Mouse (Mus musculus): Measurements from ENCODE around the gene Nptn. TPM values are rescaled to one million over a fixed set of nuclear protein-coding genes. Genes with fewer than 3 reads are reported as not detected.

Nptn gene
- total RNA-seq (2014; fragmentation: Nextera tagmentation) (115 and 137 TPM in 2 replicates), total RNA-seq (2017) (99.8 and 121 TPM in 2 replicates)

DNA sequence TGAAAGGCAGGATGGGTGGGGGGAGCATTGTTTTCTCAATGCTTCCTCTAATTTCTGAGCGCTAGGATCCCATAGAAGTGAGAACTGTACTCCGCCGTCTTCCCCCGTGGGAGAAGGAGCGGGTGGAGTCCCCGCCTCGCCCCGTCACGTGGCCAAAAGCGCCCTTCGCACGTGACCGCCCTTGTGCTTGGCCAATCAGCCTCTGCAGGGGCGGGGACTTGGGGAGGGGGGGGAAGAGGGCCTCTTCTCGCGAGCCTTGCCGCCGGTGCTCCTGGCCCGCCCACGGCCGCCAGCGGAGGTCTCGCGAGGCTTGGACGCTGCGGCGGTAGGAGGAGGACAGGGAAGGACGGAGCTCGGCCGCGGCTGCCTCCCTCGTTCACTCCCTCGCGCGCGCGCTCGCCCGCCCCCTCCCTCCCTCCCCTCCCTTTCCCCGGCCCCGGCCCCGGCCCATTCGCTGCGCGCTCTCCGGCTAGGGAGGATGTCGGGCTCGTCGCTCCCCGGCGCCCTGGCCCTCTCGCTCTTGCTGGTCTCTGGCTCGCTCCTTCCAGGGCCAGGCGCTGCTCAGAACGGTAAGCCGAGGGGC, at the start of gene Nptn:
Gene Nptn, plus strand, starts transcription at position 283 of the 583 bp plus-strand sequence.
- peak; percentile 79 for ATAC-seq (replicated peaks; ENCODE audit: poor library complexity, severe bottlenecking)

DNA sequence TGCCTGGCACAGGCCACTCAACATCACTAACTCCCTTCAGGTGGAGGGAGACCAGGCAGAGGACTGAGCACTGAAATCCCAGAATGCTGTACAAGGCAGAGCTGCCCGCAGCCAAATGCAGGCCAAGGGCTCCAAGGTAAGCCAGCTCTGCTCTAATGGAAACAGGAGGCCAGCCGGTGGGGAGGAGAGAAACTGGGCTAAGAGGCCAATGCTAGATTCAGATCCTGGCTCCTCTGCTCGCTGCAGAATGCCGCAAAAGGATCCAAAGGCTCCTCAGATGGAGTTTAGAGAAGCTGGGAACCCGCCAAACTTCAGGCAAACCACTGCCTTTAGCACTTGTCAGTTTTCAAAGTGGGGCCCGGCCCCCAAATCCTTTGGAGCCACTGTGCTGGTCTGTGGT, 48.7 kb upstream of the Nptn start:
- ATAC-seq (replicated peaks; ENCODE audit: poor library complexity, severe bottlenecking) = no peak

DNA sequence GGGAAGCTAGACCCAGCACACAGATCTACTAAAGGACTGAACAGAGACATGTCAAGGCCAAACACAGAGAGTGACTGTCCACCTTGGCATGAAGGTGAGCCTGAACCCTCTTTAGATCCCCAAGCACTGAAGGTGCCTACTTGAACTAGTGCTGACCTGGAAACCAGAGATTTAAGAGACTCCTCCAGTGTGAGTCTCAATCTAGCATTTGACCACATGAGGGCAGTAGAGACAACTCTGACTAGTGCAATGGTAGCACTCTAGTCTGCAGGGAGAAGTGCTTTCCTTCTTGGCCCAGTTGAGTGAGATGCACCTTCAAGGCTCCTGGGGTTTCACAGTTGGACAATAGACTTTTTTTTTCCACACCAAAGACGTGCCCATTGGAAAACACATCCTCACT, 47.3 kb upstream of the Nptn start:
- ATAC-seq (replicated peaks; ENCODE audit: poor library complexity, severe bottlenecking) = peak; percentile 41; the same call in 1 of the 2 replicates

DNA sequence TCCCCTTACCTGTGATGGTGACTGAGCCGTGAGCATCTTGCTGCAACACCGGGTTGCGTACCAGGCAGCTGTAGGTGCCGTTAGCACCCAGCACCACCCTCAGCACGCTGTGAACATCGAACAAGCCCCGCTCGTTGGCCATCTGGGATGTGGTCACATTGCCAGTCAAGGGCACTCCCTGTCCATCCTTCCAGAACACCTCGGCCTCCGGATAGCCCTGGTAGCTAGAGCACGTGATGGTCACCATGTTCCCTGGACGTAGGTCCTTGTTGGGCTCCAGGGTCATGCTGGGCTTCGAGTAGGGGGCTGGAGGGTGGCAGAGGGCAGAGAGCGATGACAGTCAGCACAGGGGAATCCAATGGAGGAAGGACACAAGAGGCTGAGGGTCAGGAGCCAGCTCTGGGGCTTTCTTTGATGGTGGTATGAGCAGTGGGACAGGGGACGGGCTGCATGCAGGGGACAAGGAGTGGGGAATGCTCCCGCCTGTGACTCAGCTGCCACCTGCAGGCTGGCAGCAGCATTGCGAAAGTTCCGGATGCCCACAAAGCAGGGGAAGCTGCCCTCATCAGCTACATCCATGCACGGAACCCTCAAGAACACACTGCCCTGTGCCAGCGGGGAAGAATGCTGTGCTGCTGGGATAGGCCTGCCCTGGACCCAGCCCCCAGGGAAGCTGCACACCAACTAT, 46.4 kb upstream of the Nptn start:
- ATAC-seq (replicated peaks; ENCODE audit: poor library complexity, severe bottlenecking) = peak; percentile 76

DNA sequence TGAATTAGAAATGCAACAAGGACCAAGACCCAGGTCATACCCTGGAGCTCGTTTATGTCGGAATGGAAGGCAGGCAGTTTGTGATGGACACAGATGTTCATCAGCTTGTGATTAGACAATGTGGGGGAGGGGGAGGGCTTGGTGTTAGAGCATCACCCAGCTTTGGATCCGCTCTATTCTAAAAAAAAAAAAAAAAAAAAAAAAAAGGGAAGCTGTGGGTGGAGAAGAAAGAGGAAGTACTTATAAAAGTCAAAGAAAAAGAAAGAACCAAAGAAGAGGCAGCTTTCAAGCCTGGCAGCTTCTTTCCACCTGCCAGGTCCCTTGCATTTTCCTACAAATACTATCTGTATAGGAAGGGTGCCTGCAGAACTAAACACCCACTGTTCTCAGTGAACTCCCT, 44.3 kb upstream of the Nptn start:
- peak; percentile 46 for ATAC-seq (replicated peaks; ENCODE audit: poor library complexity, severe bottlenecking)

DNA sequence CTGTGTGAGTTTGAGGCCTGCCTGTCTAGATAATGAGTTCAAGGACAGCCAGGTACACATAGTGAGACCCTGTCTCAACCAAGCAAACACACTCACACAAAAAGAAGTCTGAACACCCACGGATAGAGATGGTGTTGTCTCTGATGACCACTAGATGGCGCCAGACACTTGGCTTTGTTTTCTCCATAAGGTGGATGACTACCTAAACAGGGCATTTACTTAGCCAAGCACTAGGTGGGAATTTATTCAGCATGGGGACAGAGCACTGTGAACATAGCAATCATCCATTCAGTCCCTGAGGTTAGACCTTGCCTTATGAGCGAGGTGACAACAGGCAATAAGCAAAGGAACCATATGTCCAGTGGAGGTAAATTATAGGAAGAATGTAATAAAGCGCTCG, 42.2 kb upstream of the Nptn start:
- peak; percentile 10; the same call in 1 of the 2 replicates for ATAC-seq (replicated peaks; ENCODE audit: poor library complexity, severe bottlenecking)

DNA sequence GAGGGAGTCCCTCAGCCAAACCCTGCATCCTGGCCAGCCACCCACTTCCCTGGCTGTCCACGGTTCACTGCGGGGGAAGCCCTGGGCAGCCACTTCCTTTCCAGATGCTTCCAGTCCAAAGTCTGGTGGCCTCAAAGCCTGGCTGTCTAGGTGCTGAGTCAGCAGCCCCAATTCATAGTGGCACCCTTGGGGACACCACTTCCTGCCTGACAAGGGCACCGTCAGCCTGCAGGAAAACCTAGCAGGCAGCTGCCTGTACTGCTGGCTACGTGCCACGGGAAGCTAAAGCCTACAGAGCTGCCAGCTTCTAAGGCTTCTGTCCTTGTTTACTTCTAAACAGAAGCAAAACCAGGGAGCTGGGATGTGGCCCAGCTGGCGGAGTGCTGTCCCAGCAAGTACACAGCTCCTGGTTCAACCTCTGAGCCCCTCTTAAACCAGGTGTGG, 40.1 kb upstream of the Nptn start:
- peak; percentile 78 for ATAC-seq (replicated peaks; ENCODE audit: poor library complexity, severe bottlenecking)

DNA sequence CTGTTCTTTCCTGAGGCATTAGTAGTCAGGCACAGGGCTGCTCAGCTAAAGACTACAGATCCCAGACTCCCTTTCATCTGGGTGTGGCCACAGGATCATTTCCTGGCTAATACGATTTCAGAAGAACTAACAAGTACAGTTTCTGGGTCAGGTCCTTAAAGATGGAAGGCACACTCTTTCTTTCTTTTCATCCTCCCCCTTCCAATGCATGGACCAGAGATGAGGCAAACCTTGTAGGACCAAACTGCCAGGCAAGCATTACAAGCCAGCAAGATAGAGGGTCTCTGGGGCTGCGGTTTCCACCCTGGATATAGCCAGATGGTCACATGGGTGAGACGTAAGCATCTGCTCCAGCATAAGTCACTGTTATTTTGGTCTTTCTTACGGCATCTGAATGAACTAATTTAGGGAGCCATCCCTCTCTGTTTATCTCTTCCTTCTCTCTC, 37.1 kb upstream of the Nptn start:
- ATAC-seq (replicated peaks; ENCODE audit: poor library complexity, severe bottlenecking) = no peak

DNA sequence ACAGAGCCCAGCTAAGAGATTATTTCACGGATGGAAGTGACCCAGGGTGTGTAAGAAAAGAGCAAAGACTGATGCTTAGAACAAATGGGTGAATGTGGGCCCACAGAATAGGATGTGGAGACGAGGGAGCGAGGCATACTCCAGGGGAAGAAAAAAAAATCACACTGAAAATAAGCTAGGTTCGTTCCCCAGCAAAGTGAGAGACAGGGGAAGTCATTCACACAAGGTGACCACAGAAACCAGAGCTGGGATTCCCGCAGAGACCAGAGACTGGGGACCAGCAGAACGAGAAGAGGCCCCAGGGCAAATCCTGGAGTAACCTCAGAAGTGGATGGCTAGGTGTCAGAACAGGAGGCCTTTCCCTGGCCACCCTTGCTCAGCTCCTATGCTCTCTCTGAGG, 36.6 kb upstream of the Nptn start:
- ATAC-seq (replicated peaks; ENCODE audit: poor library complexity, severe bottlenecking) = no peak

DNA sequence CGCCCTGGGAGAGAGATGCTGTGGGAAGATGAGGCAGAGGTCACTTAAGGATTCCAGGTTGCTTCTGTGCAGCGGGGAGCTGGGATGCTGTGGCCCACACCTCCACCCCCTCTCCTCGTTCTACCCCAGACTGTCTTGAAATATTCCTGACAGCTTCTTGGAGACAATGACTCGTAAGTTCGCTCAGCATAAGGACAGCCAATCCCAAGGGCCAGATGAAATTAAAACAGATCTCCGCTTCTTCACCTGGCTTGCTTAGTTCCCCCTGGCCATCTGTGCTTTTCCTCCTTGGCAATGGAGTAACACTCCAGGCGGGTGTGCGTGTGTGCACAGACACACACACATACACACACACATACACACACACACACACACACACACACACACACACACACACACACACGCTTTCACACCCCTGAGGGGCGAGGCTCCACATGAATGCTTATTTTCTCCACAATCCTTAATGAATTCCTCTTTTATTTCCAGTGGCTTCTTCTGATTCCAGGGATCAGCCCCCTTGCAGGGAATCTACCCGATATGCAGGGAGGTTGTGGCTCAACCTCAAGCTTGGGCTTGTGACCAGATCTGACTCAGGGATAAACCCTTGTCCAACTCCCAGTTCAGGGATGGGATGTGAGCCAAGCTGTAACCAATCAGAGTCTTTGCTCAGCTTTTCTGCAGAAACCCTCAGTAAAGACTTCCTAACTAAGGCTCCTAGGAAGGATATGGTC, 35.2 kb upstream of the Nptn start:
- no peak for ATAC-seq (replicated peaks; ENCODE audit: poor library complexity, severe bottlenecking)

DNA sequence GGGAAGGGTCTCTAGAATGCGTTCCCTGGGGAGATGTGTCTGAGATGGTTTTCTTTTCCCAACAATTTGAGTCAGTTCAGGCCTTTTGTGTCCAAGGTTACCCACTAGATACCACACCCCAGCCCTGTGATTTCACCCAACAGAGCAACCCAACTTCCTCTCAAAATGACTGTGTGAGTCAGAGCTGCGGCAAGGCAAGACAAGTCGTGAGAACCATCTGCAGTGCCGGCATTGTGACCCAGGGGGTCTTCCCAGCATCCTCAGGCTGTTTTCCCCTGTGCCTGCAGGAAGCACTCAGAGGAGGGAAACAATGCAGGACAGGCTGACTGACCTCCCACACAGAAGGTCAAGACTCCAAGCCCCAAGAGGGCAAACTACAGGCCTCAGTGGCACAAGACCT, 33.1 kb upstream of the Nptn start:
- ATAC-seq (replicated peaks; ENCODE audit: poor library complexity, severe bottlenecking) = peak; percentile 56

DNA sequence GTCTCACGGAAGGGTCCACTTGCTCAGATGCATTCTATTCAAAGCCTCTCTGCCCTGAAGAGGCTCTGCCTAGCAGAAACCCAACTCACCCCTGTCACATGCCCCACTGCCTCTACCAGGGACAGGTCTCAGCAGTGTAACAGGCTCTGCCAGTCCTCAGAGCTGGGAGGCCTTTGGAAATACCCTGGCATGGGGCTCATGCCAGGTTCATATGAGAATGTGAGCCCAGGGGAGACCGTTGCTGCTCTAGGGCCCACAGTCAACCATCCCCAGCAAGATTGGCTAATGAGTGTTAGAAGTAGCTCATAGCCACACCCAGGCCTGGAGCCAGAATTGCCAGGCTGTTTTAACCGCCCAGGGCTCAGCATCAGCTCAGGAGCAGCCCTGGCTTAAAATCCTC, 32.3 kb upstream of the Nptn start:
- ATAC-seq (replicated peaks; ENCODE audit: poor library complexity, severe bottlenecking) = no peak

DNA sequence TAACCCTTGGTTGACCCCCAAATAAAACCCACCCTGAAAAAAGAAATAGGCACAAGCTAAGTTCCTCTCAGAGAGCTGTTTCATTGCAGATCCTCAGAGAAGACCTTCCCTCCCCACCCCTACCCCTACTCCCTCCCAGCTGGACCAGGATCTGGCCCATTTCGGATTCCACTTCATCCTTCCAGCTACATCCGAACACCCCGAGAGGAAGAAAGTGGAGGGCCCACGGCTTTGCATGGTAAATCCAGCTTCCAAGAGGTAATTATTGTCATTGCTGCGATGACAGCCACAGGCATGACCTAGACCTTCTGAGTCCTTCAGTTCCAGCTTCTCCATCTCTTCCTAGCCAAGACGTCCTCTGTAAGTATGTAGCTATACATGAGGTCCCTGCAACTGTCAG, 31.1 kb upstream of the Nptn start:
- no peak for ATAC-seq (replicated peaks; ENCODE audit: poor library complexity, severe bottlenecking)

DNA sequence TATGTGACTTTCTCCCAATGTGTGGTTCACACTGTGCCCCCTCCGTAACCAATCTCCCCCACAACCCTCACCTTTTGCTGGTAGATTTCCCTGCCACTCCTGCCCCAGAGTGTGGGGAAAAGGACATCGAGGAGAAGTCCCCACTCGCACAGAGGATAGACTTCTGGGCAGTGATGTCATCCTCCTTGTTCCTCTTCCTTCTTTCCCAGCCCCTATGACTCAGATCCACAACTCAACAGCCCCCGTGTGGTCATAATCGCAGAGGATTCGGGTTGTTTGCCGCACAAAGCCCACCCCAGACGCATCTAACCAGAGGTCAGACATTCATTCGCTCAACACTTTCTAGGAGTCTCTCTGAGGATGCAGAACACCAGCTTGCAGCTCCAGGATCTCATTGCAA, 30.0 kb upstream of the Nptn start:
- ATAC-seq (replicated peaks; ENCODE audit: poor library complexity, severe bottlenecking) = peak; percentile 82

DNA sequence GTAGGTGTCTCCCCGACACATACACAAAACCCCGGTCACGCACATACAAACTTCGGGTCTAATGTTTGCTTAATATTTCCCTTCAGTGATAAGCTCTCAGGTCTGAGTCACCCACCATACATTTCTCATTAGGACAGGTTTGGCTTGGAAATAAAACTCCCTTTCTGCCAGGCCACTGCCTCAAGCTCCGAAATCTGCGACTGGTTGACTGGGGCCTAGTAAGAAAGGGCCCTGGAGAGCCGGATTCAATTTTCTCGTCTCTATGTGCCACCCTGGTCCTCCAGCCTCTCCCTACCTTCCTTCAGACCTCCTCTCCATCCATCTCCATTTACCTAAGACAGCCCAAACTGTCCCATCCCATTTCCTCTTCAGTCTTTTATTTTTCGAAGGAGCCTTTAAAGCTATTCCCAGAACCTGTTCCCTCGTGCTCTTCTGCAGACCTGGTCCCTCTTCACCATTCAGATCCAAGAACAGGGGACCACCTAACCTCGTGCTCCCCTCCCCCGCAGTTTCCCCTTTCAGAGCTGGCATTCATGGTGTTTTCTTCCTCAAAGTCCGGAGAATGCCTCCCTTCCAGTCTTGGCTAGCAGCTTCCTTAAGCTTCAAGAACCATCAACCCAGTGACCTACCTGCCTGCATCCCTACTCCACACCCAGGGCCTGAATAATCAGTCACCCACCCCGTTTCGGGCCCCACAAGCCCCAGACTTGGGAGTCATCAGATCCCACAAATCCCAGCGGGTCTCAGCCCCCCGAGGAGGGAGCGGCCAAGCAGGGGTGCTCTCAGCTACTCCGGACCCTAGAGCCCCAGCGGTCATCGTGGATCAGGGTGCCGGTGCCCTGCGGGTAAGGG, 27.8 kb upstream of the Nptn start:
- ATAC-seq (replicated peaks; ENCODE audit: poor library complexity, severe bottlenecking) = no peak

DNA sequence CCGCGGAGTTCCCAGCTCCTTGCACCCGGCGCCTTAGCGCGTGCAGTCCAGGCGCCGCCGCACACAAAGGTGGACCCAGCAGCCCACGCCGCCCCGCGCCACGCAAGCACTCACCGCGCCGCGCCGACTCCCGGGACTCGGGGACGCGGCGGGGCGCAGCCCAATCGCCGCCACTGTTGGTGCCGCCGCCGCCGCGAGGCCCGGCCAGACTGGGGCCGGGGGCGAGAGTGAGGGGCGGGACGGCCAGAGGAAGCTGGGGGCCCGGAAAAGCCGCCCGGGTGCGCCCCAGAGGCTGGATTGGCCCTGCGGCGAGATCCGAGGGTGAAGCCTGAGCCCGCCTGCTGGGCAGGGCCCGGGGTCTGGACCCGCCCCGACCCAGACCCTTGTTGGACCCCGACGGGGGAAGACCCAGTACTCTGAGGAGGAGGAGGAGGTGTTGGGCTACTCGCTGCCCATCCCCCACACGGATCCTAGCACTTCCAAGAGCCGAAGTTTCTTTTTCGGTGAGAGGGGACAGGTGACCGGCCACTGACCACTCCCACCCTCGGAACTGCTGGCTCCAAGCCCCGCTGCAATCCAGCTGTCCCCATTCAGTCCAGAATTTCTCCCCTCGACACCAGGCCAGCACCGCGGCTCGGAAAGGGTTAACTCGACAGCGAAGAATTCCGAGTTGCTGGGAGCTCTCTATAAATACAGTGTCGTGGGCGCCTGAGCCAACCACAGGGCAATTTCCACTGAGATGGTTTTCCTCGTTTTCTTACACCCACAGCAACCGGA, 26.9 kb upstream of the Nptn start, which contains the start of gene Cd276:
Gene Cd276, minus strand, starts transcription at position 530 of the 777 bp plus-strand sequence.
- ATAC-seq (replicated peaks; ENCODE audit: poor library complexity, severe bottlenecking) = 0 out of 2 replicates have a peak, but pooled peaks have one; percentile 16

DNA sequence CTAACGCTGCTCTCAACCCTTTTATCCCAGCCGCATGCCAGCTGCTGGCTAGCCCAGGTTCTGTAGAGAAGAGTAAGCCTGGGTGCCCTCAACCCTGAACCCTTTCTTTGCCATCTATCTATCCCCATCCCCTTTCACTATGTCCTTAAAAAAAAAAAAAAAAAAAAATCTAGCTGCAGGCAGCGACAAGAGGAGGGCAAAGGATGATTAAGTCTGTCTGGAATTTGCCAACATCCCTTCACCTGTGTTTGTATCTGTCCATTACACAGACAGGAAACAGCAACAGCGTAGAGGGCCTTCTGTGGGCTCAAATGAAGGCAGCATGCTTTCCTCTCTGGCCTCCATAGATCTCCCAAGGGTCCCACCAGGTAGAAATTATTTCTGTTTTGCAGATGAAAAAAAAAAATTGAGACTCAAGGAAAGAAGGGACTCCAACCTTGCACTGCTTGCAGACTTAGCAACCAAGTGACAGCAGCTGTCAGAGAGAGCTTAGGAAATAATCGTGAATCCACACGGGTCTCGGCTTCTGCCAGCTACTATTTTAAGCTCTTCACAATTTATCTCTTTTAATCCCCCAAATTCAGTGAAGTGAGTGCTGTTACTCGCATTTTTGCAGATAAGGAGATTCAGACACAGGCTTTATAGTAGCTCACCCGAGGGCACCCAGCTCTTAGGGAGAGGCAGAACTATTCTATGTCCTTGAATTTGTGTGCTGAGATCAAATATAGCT, 26.2 kb upstream of the Nptn start:
- ATAC-seq (replicated peaks; ENCODE audit: poor library complexity, severe bottlenecking) = no peak

DNA sequence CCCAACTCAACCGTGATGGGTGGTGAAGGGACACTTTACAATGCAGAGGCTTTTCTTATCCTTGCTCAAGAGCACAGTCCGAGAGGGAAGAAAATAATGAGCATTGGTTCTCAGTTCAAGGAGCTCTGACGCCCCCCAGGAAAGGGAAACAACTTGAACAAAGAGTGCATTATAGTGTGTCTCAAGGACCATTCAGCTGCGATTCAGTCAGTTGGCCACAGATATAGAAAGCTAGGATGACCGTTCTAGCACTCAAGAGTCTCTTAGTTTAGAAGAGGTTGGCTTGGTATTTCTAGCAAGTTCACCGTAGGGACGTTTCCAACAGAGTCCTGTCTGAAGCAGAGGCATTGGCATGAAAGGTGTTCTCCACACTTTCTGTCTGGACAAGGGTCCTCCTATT, 25.4 kb upstream of the Nptn start:
- ATAC-seq (replicated peaks; ENCODE audit: poor library complexity, severe bottlenecking) = no peak
